Mouse (Mus musculus) G1E (cell line): Measurements from ENCODE around the gene Pak7. TPM values are rescaled to one million over a fixed set of nuclear protein-coding genes. Genes with fewer than 3 reads are reported as not detected.

ENCODE experiments used
- ATAC-seq: 2 replicates; pipeline ENCODE4 v1.8.0; 2016; ENCODE audit warnings: mild to moderate bottlenecking; ENCODE audit not compliant: insufficient number of reproducible peaks, poor library complexity, low FRiP score, severe bottlenecking; ENCODE audit errors: extremely low read depth
- DNase-seq: peaks from one replicate; pipeline ENCODE4 v3.0.0; 2012; ENCODE audit warnings: low spot score
- H3K27me3 ChIP-seq: 2 replicates; pipeline ENCODE4 v1.6.1; 2012; ENCODE audit warnings: mild to moderate bottlenecking, low read length, inconsistent platforms; ENCODE audit not compliant: insufficient read depth
- H3K36me3 ChIP-seq: replicated peaks from 2 replicates; pipeline ENCODE3; 2012; ENCODE audit warnings: mild to moderate bottlenecking, inconsistent platforms
- H3K4me1 ChIP-seq: 2 replicates; pipeline ENCODE4 v1.6.1; 2012; ENCODE audit warnings: low read depth, low read length, inconsistent platforms, mixed read lengths; ENCODE audit not compliant: insufficient read depth
- H3K4me3 ChIP-seq: 2 replicates; pipeline ENCODE4 v1.5.1; 2012; ENCODE audit warnings: low read depth, mild to moderate bottlenecking, inconsistent platforms, low read length, moderate library complexity, mixed read lengths
- H3K9me3 ChIP-seq: replicated peaks from 2 replicates; pipeline ENCODE4 v1.6.1; 2012; ENCODE audit warnings: inconsistent platforms
- CTCF ChIP-seq: IDR thresholded peaks from 2 replicates; pipeline ENCODE4 v1.5.1; 2012; ENCODE audit warnings: low read depth, low read length, inconsistent platforms, mixed read lengths
- GATA1 ChIP-seq: IDR thresholded peaks from 2 replicates; pipeline ENCODE4 v1.6.1; 2012; ENCODE audit warnings: borderline replicate concordance, low read length, inconsistent platforms, mixed read lengths
- GATA2 ChIP-seq: IDR thresholded peaks from 2 replicates; pipeline ENCODE4 v1.6.1; 2012; ENCODE audit warnings: low read depth, low read length, inconsistent platforms, borderline replicate concordance
- POLR2AphosphoS5 ChIP-seq: IDR thresholded peaks from 2 replicates; pipeline ENCODE4 v1.6.1; 2012; ENCODE audit warnings: low read depth, low read length, inconsistent platforms; ENCODE audit not compliant: insufficient replicate concordance
- TAL1 ChIP-seq: conservative IDR thresholded peaks from 2 replicates; pipeline ENCODE4 v1.6.1; 2012; ENCODE audit warnings: low read depth, low read length, inconsistent platforms, mixed read lengths
- polyA plus RNA-seq: library from polyadenylated mRNA; stranded (reverse); fragments of >175 nt; gene quantifications from 2 replicates; pipeline ENCODE4 v1.2.3, GENCODE M21; 2012
- total RNA-seq, 2 experiments: library from RNA; stranded (forward) in 1 of 2; stranded (reverse) in 1 of 2; fragments of 200-1000 nt in 1 of 2; fragments of >200 nt in 1 of 2; fragmentation: Nextera tagmentation in 1 of 2; gene quantifications; 2 replicates each; pipeline ENCODE4 v1.2.3; 2014 to 2017

Pak7 gene
- total and polyA plus RNA-seq, 3 experiments = 0.16 TPM; not detected in 2

DNA sequence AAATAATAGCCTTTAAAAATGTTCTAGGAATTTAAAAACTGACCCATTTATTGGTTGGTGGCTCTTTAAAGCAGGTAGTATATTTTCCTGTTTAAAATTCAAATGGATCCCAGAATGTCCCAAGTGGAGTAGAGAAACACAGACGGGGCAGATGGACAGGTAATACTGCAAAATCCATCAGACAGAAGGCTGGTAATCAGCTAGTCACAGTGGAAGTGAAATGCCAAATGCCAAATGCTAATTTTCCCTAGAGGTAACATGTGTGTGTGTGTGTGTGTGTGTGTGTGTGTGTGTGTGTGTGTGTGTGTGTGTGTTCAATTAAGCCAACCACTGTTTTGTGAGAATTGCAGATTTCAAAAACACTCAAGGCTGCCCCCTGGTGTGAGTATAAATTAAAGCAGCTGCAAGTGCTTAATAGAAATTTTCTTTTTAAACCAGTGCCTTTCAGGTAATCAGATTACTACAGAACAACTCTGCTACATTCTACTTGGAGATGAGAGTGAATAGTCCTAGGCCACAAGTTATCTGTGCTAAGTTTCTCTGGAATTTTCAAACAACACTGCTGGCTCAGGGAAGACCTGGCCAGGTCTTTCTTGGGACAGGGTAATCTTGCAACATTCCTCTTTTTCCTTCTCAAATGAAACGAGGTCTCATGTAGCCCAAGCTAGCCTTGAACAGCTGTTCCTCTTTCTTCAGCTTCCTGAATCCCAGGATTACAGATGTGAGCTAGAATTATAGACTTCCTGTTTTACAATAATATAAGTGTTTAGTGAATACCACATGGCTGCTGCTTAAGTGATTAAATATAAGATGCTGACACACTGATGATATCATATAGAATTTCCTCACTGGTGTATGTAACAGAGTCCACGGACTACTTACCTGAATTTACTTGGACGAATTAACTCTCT, 248.4 kb downstream of the Pak7 start:
- no peaks in the 10 kb centered on the region for H3K27me3 ChIP-seq
- H3K4me3 ChIP-seq = no peak overlapping the region
- peaks cover 6% of the 10 kb centered on the region for H3K9me3 ChIP-seq
- no peaks in the 10 kb centered on the region for H3K36me3 ChIP-seq
- TF ChIP-seq POLR2AphosphoS5 = no peak
- no peak for TF ChIP-seq GATA1
- TF ChIP-seq GATA2 = no peak
- no peak for TF ChIP-seq TAL1
- no peak for TF ChIP-seq CTCF
- H3K4me1 ChIP-seq = no peaks in the 10 kb centered on the region
- DNase-seq (no peak), ATAC-seq (no peak)

DNA sequence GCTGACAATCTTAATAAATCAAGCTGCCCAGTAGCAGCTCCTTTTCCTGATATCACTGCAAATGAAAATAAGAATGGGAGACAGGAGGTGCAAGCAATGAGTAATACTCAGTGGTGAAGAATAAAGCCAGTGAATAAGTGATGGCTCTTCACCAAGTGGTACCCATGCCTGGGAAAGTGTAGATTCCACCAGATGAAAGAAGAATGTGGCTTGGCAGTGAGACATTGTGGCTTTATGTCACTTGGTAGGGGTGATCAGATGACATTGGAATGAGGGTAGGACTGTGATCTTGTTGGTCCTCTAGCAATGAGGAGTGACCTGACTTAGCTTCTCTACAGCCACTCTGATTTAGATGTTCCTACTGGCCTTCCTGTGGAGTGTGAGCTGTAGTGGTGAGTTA, 249.3 kb downstream of the Pak7 start:
- TF ChIP-seq GATA1 (no peak), CTCF (no peak), GATA2 (no peak), TAL1 (no peak), POLR2AphosphoS5 (no peak)
- DNase-seq (no peak), ATAC-seq (no peak)
- no peaks in the 10 kb centered on the region for H3K4me1 ChIP-seq
- peaks cover 9% of the 10 kb centered on the region for H3K9me3 ChIP-seq
- no peaks in the 10 kb centered on the region for H3K36me3 ChIP-seq
- H3K27me3 ChIP-seq = no peaks in the 10 kb centered on the region
- H3K4me3 ChIP-seq = no peak overlapping the region

DNA sequence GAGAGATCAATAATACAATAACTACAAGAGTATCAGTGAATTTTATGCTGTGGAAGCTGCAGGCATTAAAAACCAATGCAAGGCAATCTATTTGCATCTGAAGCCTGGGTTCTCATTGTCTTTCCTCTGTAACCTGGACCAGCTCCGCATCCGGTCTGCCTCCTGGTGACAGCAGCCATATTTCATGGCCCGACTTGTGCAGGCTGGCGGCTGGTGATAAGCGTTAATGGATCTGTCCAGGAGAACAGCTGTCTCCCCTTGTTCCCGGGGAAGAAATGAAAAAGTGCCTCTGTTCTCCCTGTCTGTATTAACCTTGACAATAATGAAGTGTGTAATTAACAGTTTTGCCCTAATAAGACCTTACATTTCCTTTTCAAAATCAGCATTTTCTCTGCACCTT, 265.9 kb downstream of the Pak7 start:
- Histone ChIP-seq H3K4me1 (no peaks in the 10 kb centered on the region), H3K27me3 (no peaks in the 10 kb centered on the region), H3K4me3 (no peak overlapping the region), H3K9me3 (peaks cover 11% of the 10 kb centered on the region; the same call in 1 of the 2 replicates), H3K36me3 (no peaks in the 10 kb centered on the region)
- no peak for TF ChIP-seq TAL1
- TF ChIP-seq CTCF = no peak
- TF ChIP-seq POLR2AphosphoS5 = no peak
- DNase-seq (no peak), ATAC-seq (no peak)

DNA sequence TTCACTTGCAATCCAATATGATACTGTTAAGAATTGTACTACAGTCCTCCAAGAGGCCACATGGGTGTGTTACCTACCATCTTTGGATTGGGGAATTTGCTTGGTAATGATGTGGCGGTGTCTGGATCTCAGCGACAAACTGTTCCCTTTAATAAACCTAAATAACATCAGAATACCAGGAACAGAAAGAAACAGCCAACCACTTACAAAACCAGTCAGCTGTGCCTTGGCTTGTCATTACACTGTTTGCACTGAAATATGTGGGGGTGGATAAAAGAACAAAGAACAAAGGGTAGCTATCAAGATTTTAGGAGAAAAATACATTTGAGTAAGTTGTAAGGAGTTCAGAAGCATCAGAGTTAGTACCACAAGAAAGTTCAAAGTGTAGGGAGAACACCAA, 269.8 kb downstream of the Pak7 start:
- Histone ChIP-seq H3K27me3 (no peaks in the 10 kb centered on the region), H3K4me1 (no peaks in the 10 kb centered on the region), H3K4me3 (no peak overlapping the region), H3K36me3 (no peaks in the 10 kb centered on the region), H3K9me3 (peaks cover 22% of the 10 kb centered on the region)
- no peak for DNase-seq
- TF ChIP-seq CTCF = no peak
- TF ChIP-seq POLR2AphosphoS5 = no peak
- no peak for TF ChIP-seq TAL1
- no peak for TF ChIP-seq GATA2
- no peak for TF ChIP-seq GATA1
- ATAC-seq = no peak

DNA sequence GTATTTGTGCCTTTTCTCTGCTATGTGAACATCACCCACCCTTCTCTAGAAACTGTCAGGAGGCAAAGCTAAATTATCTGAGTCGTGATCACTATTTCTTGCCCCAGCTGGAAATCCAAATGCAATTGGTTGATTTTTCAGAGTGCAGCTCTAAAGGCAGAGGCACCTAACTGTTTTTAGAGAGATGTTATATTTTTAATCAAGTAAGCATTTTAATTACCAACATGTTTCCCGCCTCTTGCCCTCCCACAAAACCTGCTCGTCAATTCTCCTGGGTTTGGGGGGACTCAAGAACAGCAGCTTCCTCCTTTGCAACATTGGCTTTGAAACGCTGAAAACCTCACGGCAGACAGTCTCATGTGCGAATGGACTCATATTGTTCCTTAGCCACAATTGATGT, 274.4 kb downstream of the Pak7 start:
- no peaks in the 10 kb centered on the region for H3K4me1 ChIP-seq
- no peak overlapping the region for H3K4me3 ChIP-seq
- TF ChIP-seq GATA1 = no peak
- no peak for TF ChIP-seq TAL1
- no peak for TF ChIP-seq GATA2
- no peak for TF ChIP-seq CTCF
- no peak for TF ChIP-seq POLR2AphosphoS5
- H3K36me3 ChIP-seq = no peaks in the 10 kb centered on the region
- H3K9me3 ChIP-seq = peaks cover 21% of the 10 kb centered on the region
- H3K27me3 ChIP-seq = no peaks in the 10 kb centered on the region
- DNase-seq = no peak
- no peak for ATAC-seq

DNA sequence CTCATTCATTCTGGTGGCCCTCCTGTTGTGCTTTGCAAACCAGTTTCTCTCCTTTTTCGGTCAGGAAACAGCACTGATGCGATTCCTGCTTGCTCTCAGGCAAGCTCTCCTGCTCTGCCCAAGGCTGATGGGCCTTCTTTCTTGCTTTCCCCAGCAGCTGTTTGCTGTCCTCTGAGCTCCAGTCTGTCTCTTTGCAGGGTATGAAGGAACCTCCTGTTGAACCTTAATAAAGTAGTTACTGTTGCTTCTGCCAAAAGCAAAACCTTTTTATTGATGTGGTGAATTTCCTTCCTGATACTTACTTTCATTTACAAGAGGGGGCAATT, 278.8 kb downstream of the Pak7 start:
- TF ChIP-seq GATA2 = no peak
- Histone ChIP-seq H3K27me3 (no peaks in the 10 kb centered on the region), H3K9me3 (peaks cover 14% of the 10 kb centered on the region), H3K4me3 (no peak overlapping the region), H3K4me1 (no peaks in the 10 kb centered on the region), H3K36me3 (no peaks in the 10 kb centered on the region)
- ATAC-seq (no peak), DNase-seq (no peak)
